Comparison of ENCODE assay signal across 9 mouse cellular contexts in genomic region chr7:44441648-44442109, GRCm38 (mm10). TPM values are rescaled to one million over a fixed set of nuclear protein-coding genes. Genes with fewer than 3 reads are reported as not detected.
DNase-seq lines count a peak whose midpoint lies in the region; ATAC-seq lines count a peak whose summit lies in the region.
"Had no signal": no experiment of that assay in that cellular context is flagged by ENCODE, and none has a peak within 500 bp of the region (broad histone marks: within the 10 kb centered on the region; RNA-seq: fewer than 3 reads in every experiment).

No protein-coding gene starts in this region.

- 0% methylated on average over 13 of the region's 14 CpGs for WGBS in forebrain, embryonic 10.5 days
- under 1% methylated on average over 14 of the region's 14 CpGs for WGBS in neural tube, embryonic 15.5 days

- peaks cover 25% of the 10 kb centered on the region for H3K36me3 ChIP-seq in forebrain, embryonic 10.5 days (replicated peaks)
- peaks cover 14% of the 10 kb centered on the region for H3K36me3 ChIP-seq in neural tube, embryonic 15.5 days

- peaks cover 89% of the 10 kb centered on the region for H3K27me3 ChIP-seq in forebrain, embryonic 10.5 days (ENCODE audit: poor library complexity, severe bottlenecking)
- H3K27me3 ChIP-seq in neural tube, embryonic 15.5 days (replicated peaks): no peaks in the 10 kb centered on the region

- peak overlapping the region; percentile 68 for H3K4me3 ChIP-seq in forebrain, embryonic 10.5 days
- H3K4me3 ChIP-seq in neural tube, embryonic 15.5 days (replicated peaks): peak overlapping the region; percentile 70

- peak; percentile 80 for ATAC-seq in neural tube, embryonic 15.5 days (ENCODE audit: low FRiP score)

- peak overlapping the region; percentile 96 for H3K27ac ChIP-seq in forebrain, embryonic 10.5 days
- peak overlapping the region; percentile 98 for H3K27ac ChIP-seq in neural tube, embryonic 15.5 days (replicated peaks)

- no peaks in the 10 kb centered on the region for H3K9me3 ChIP-seq in forebrain, embryonic 10.5 days
- H3K9me3 ChIP-seq in neural tube, embryonic 15.5 days (replicated peaks): no peaks in the 10 kb centered on the region

- H3K4me1 ChIP-seq in forebrain, embryonic 10.5 days: peaks cover 57% of the 10 kb centered on the region
- peaks cover 56% of the 10 kb centered on the region for H3K4me1 ChIP-seq in neural tube, embryonic 15.5 days

- peak; percentile 19 for DNase-seq in adrenal gland, postnatal 10 days
- no peak for DNase-seq in adrenal gland, postnatal 36 days
- DNase-seq in Muller cell, postnatal 12 days (ENCODE audit: inconsistent ontology term): peak; percentile 60
- DNase-seq in forebrain, embryonic 10.5 days (ENCODE audit: extremely low spot score, low spot score): peak; percentile 51
- DNase-seq in layer of hippocampus, postnatal 10 days (ENCODE audit: low spot score in 2 of 2): peak; percentile 75 to 76
- DNase-seq in gastrocnemius, postnatal 10 days: no peak
- no peak for DNase-seq in thymus, postnatal 25 days

- peak overlapping the region; percentile 97 for H3K9ac ChIP-seq in neural tube, embryonic 15.5 days (replicated peaks)

- peak overlapping the region; percentile 96 for H3K4me2 ChIP-seq in neural tube, embryonic 15.5 days

RNA-seq across cellular contexts. Expression of gene Lrrc4b, which starts 12.9 kb away (rescaled TPM):
- total RNA-seq in adrenal gland, postnatal 10 days (2021): 10 to 100 TPM in 1 of 2 experiments, 1 to 10 TPM in 1; 5.5 to 10.0 TPM
- 1 to 10 TPM; 3.9 to 4.9 TPM for total RNA-seq in adrenal gland, postnatal 36 days (2021)
- polyA plus RNA-seq in forebrain, embryonic 10.5 days (2016; fragmentation: Nextera tagmentation; extraction: Ambion mirVana): 1.8 and 2.1 TPM in 2 replicates
- total RNA-seq in layer of hippocampus, postnatal 10 days (2021): 100 to 1,000 TPM; 338 to 365 TPM
- polyA plus RNA-seq in neural tube, embryonic 15.5 days (2015; fragmentation: Nextera tagmentation; extraction: Ambion mirVana): 11.0 and 14.9 TPM in 2 replicates
- total RNA-seq in gastrocnemius, postnatal 10 days (2021): 1 to 10 TPM; 1.9 to 2.5 TPM

RNA-seq across cellular contexts. Expression of gene Aspdh, which starts 23.5 kb away (rescaled TPM):
- 10 to 100 TPM in 1 of 2 experiments, 1 to 10 TPM in 1; 8.4 to 14.5 TPM for total RNA-seq in adrenal gland, postnatal 10 days (2021)
- total RNA-seq in adrenal gland, postnatal 36 days (2021): under 1 TPM in 1 of 2 experiments, not detected in 1; 0.63 TPM
- 1.3 and 1.5 TPM in 2 replicates for polyA plus RNA-seq in forebrain, embryonic 10.5 days (2016; fragmentation: Nextera tagmentation; extraction: Ambion mirVana)
- total RNA-seq in layer of hippocampus, postnatal 10 days (2021): 10 to 100 TPM; 13.0 to 16.5 TPM
- polyA plus RNA-seq in neural tube, embryonic 15.5 days (2015; fragmentation: Nextera tagmentation; extraction: Ambion mirVana): 2.2 and 4.2 TPM in 2 replicates
- not detected for total RNA-seq in gastrocnemius, postnatal 10 days (2021)
- polyA plus RNA-seq: spleen, adult 2 months had no signal

RNA-seq across cellular contexts. Expression of gene Josd2, which starts 26.1 kb away (rescaled TPM):
- total RNA-seq in adrenal gland, postnatal 10 days (2021): 10 to 100 TPM; 42.2 to 52.0 TPM
- total RNA-seq in adrenal gland, postnatal 36 days (2021): 10 to 100 TPM; 53.9 to 61.0 TPM
- polyA plus RNA-seq in forebrain, embryonic 10.5 days (2016; fragmentation: Nextera tagmentation; extraction: Ambion mirVana): 74.9 and 78.5 TPM in 2 replicates
- total RNA-seq in layer of hippocampus, postnatal 10 days (2021): 10 to 100 TPM; 38.7 to 41.1 TPM
- polyA plus RNA-seq in neural tube, embryonic 15.5 days (2015; fragmentation: Nextera tagmentation; extraction: Ambion mirVana): 45.2 and 51.0 TPM in 2 replicates
- 10 to 100 TPM; 61.5 to 68.3 TPM for total RNA-seq in gastrocnemius, postnatal 10 days (2021)

RNA-seq across cellular contexts. Expression of gene Emc10, which starts 54.6 kb away (rescaled TPM):
- total RNA-seq in adrenal gland, postnatal 10 days (2021): 10 to 100 TPM; 88.8 to 91.1 TPM
- 10 to 100 TPM; 91.2 to 99.2 TPM for total RNA-seq in adrenal gland, postnatal 36 days (2021)
- 95.8 and 96.9 TPM in 2 replicates for polyA plus RNA-seq in forebrain, embryonic 10.5 days (2016; fragmentation: Nextera tagmentation; extraction: Ambion mirVana)
- total RNA-seq in layer of hippocampus, postnatal 10 days (2021): 100 to 1,000 TPM; 157 to 169 TPM
- polyA plus RNA-seq in neural tube, embryonic 15.5 days (2015; fragmentation: Nextera tagmentation; extraction: Ambion mirVana): 144 and 157 TPM in 2 replicates
- 10 to 100 TPM; 50.8 to 52.6 TPM for total RNA-seq in gastrocnemius, postnatal 10 days (2021)

RNA-seq across cellular contexts. Expression of gene Fam71e1, which starts 54.7 kb away (rescaled TPM):
- total RNA-seq in adrenal gland, postnatal 10 days (2021): 10 to 100 TPM; 12.4 to 16.0 TPM
- total RNA-seq in adrenal gland, postnatal 36 days (2021): 1 to 10 TPM; 8.5 to 9.5 TPM
- 15.1 and 15.8 TPM in 2 replicates for polyA plus RNA-seq in forebrain, embryonic 10.5 days (2016; fragmentation: Nextera tagmentation; extraction: Ambion mirVana)
- 10 to 100 TPM; 27.6 to 33.3 TPM for total RNA-seq in layer of hippocampus, postnatal 10 days (2021)
- polyA plus RNA-seq in neural tube, embryonic 15.5 days (2015; fragmentation: Nextera tagmentation; extraction: Ambion mirVana): 22.6 and 23.2 TPM in 2 replicates
- 1 to 10 TPM; 4.3 to 5.7 TPM for total RNA-seq in gastrocnemius, postnatal 10 days (2021)

Comparison
In these comparisons a context has a peak if more than half of its experiments do, and no peak if none do; other contexts are left out.
1. DNase-seq: peak in adrenal gland, postnatal 10 days (single experiment), Muller cell, postnatal 12 days (single experiment), forebrain, embryonic 10.5 days (single experiment) and layer of hippocampus, postnatal 10 days (2 of 2); none in adrenal gland, postnatal 36 days (0 of 2), gastrocnemius, postnatal 10 days (single experiment) and thymus, postnatal 25 days (single experiment).
2. RNA of gene Aspdh, which starts 23.5 kb away (total RNA-seq): 13.0 to 16.5 TPM in layer of hippocampus, postnatal 10 days and 8.4 to 14.5 TPM in adrenal gland, postnatal 10 days; 0.63 TPM in adrenal gland, postnatal 36 days and not detected in gastrocnemius, postnatal 10 days; every median in the first group is over 4 times any median in the second.
3. RNA of gene Lrrc4b, which starts 12.9 kb away (total RNA-seq): 338 to 365 TPM in layer of hippocampus, postnatal 10 days; 5.5 to 10.0 TPM in adrenal gland, postnatal 10 days, 3.9 to 4.9 TPM in adrenal gland, postnatal 36 days and 1.9 to 2.5 TPM in gastrocnemius, postnatal 10 days; every median in the first group is over 10 times any median in the second.